Mouse (Mus musculus) liver, postnatal 0 days (tissue): ENCODE results near the gene Hist1h2bg. TPM values are rescaled to one million over a fixed set of nuclear protein-coding genes. Genes with fewer than 3 reads are reported as not detected.

ENCODE experiments used
- ATAC-seq: fragments of 200-750 bp; cut with Nextera tagmentation; 2 replicates; pipeline ENCODE4 v1.8.0; 2017; ENCODE audit warnings: mild to moderate bottlenecking, moderate library complexity
- DNase-seq: peaks from one replicate; pipeline ENCODE4 v3.0.0-alpha.2; 2016
- H3K27ac ChIP-seq: fragments of 300-500 bp; sonication (generic); 2 replicates; pipeline ENCODE4 v1.5.1; 2014; ENCODE audit warnings: antibody characterized with exemption, moderate library complexity, mild to moderate bottlenecking, low read depth
- H3K27me3 ChIP-seq: fragments of 300-500 bp; sonication (generic); 2 replicates; pipeline ENCODE4 v1.6.1; 2014; ENCODE audit warnings: low read length, control low read depth, mixed read lengths; ENCODE audit not compliant: insufficient read depth
- H3K36me3 ChIP-seq: fragments of 300-500 bp; sonication (generic); replicated peaks from 2 replicates; pipeline ENCODE4 v1.6.1; 2014; ENCODE audit warnings: mild to moderate bottlenecking, control low read depth, low read length, moderate library complexity, mixed read lengths; ENCODE audit not compliant: insufficient read depth
- H3K4me1 ChIP-seq: fragments of 300-500 bp; sonication (generic); 2 replicates; pipeline ENCODE4 v1.6.1; 2014; ENCODE audit warnings: antibody characterized with exemption, mild to moderate bottlenecking, control low read depth; ENCODE audit not compliant: insufficient read depth
- H3K4me2 ChIP-seq: fragments of 300-500 bp; sonication (generic); 2 replicates; pipeline ENCODE4 v1.6.1; 2014; ENCODE audit warnings: low read depth, mild to moderate bottlenecking, low read length, moderate library complexity, mixed read lengths
- H3K4me3 ChIP-seq: fragments of 300-500 bp; sonication (generic); 2 replicates; pipeline ENCODE4 v1.5.1; 2014; ENCODE audit warnings: low read depth, low read length
- H3K9ac ChIP-seq: fragments of 300-500 bp; sonication (generic); replicated peaks from 2 replicates; pipeline ENCODE4 v1.6.1; 2014; ENCODE audit warnings: mild to moderate bottlenecking, moderate library complexity
- H3K9me3 ChIP-seq: fragments of 300-500 bp; sonication (generic); 2 replicates; pipeline ENCODE4 v1.6.1; 2016; ENCODE audit warnings: mild to moderate bottlenecking, control low read depth, low read length, mixed read lengths
- CTCF ChIP-seq: sonication (generic); IDR thresholded peaks from 2 replicates; pipeline ENCODE4 v1.5.1; 2016; ENCODE audit warnings: antibody characterized with exemption, low read depth
- EP300 ChIP-seq: IDR thresholded peaks from 2 replicates; pipeline ENCODE4 v1.6.1; 2016; ENCODE audit warnings: antibody characterized with exemption, low read depth, mild to moderate bottlenecking
- WGBS: fragments of 180-500 bp; shearing (Covaris S2); extraction: QIAGEN DNeasy Blood & Tissue Kit; methylation state at CpG from one replicate; pipeline ENCODE4 v1.1.7; 2014; ENCODE audit not compliant: insufficient replicate concordance; 5-methylcytosine and 5-hydroxymethylcytosine counted together
- polyA plus RNA-seq: library from polyadenylated mRNA; unstranded; fragments of >200 nt; fragmentation: Nextera tagmentation; extraction: Ambion mirVana; gene quantifications from 2 replicates; pipeline ENCODE4 v1.2.1, GENCODE M21; 2015

Gene Hist1h2bg
- polyA plus RNA-seq, 1 experiment from 2014 or later, result 7.8 TPM

- H3K4me3 ChIP-seq, result no peak overlapping the region
- no peak overlapping the region for H3K4me2 ChIP-seq
- H3K27me3 ChIP-seq, result no peaks in the 10 kb centered on the region
- ATAC-seq (no peak), DNase-seq (no peak)
- WGBS, result 81% methylated on average over 5 of the region's 5 CpGs
- H3K36me3 ChIP-seq, result no peaks in the 10 kb centered on the region
- H3K27ac ChIP-seq, result no peak overlapping the region
- H3K4me1 ChIP-seq, result peaks cover 21% of the 10 kb centered on the region
- no peak overlapping the region for H3K9ac ChIP-seq
- H3K9me3 ChIP-seq, result no peaks in the 10 kb centered on the region
- TF ChIP-seq CTCF (no peak), EP300 (no peak)
Observed at GRCm38 (mm10) chr13:23529005-23529404, 42.2 kb upstream of the Hist1h2bg start.

- Histone ChIP-seq H3K4me1 (peaks cover 25% of the 10 kb centered on the region), H3K9me3 (no peaks in the 10 kb centered on the region), H3K27ac (peak overlapping the region; percentile 99; the same call in 1 of the 2 replicates), H3K4me3 (peak overlapping the region; percentile 66), H3K9ac (peak overlapping the region; percentile 87), H3K4me2 (peak overlapping the region; percentile 80), H3K27me3 (no peaks in the 10 kb centered on the region), H3K36me3 (no peaks in the 10 kb centered on the region)
- DNase-seq, result no peak
- TF ChIP-seq EP300, result no peak
- TF ChIP-seq CTCF, result no peak
- ATAC-seq, result no peak
- 28% methylated on average over 2 of the region's 2 CpGs for WGBS
Observed at GRCm38 (mm10) chr13:23529480-23530165, 41.6 kb upstream of the Hist1h2bg start.

GRCm38 (mm10) chr13:23530181-23530900 is 40.9 kb upstream of the Hist1h2bg start:
- peak overlapping the region; percentile 80 for H3K4me2 ChIP-seq
- H3K36me3 ChIP-seq, result no peaks in the 10 kb centered on the region
- H3K27me3 ChIP-seq, result no peaks in the 10 kb centered on the region
- H3K4me3 ChIP-seq, result peak overlapping the region; percentile 66
- peaks cover 26% of the 10 kb centered on the region for H3K4me1 ChIP-seq
- ATAC-seq, result no peak
- peak overlapping the region; percentile 87 for H3K9ac ChIP-seq
- H3K27ac ChIP-seq, result peak overlapping the region; percentile 99
- peak; percentile 74 for DNase-seq
- under 1% methylated on average over 20 of the region's 20 CpGs for WGBS
- TF ChIP-seq EP300, result no peak
- no peak for TF ChIP-seq CTCF
- no peaks in the 10 kb centered on the region for H3K9me3 ChIP-seq

GRCm38 (mm10) chr13:23530901-23531875 is 40.0 kb upstream of the Hist1h2bg start, which contains the start of gene Hist1h4h:
Hist1h4h (plus strand) TSS chr13:23531050.
- under 1% methylated on average over 54 of the region's 70 CpGs for WGBS
- Histone ChIP-seq H3K9ac (peak within 1 kb of the TSS; percentile 87), H3K36me3 (no peaks in the 10 kb centered on the region), H3K4me2 (peak within 1 kb of the TSS; percentile 80), H3K4me3 (peak within 1 kb of the TSS; percentile 66), H3K9me3 (no peaks in the 10 kb centered on the region), H3K27ac (peak within 1 kb of the TSS; percentile 99), H3K27me3 (no peaks in the 10 kb centered on the region), H3K4me1 (peaks cover 19% of the 10 kb centered on the region)
- peak; percentile 95 for DNase-seq
- TF ChIP-seq CTCF (no peak), EP300 (peak; percentile 92)
- peak; percentile 60 for ATAC-seq

GRCm38 (mm10) chr13:23532262-23533075 is 38.7 kb upstream of the Hist1h2bg start:
- no peak for ATAC-seq
- DNase-seq, result peak; percentile 38

More at GRCm38 (mm10) chr13:23532262-23533075, 38.7 kb upstream of the Hist1h2bg start:
- Histone ChIP-seq H3K4me2 (peak overlapping the region; percentile 80), H3K36me3 (no peaks in the 10 kb centered on the region), H3K4me1 (peaks cover 20% of the 10 kb centered on the region), H3K9ac (peak overlapping the region; percentile 87), H3K4me3 (peak overlapping the region; percentile 66), H3K27me3 (no peaks in the 10 kb centered on the region), H3K9me3 (no peaks in the 10 kb centered on the region), H3K27ac (peak overlapping the region; percentile 99)
- 16% methylated on average over 9 of the region's 9 CpGs for WGBS
- TF ChIP-seq CTCF (no peak), EP300 (no peak)
